Mouse (Mus musculus) kidney, postnatal 4 days (tissue): ENCODE data around the gene Tsen34.

Experiments used
- DNase-seq, 2 experiments: peaks; one replicate each; pipeline ENCODE4 v3.0.0; 2021; ENCODE audit warnings: mixed read lengths in 2 of 2

Gene Tsen34

GRCm38 (mm10) chr7:3692382-3692986, at the start of gene Tsen34:
Gene Tsen34, plus strand, starts transcription at chr7:3692863.
- no peak for DNase-seq

- no peak for DNase-seq
These were observed 49.3 kb upstream of the Tsen34 start for GRCm38 (mm10) chr7:3643412-3643811.

GRCm38 (mm10) chr7:3643843-3644242, 48.8 kb upstream of the Tsen34 start:
- no peak for DNase-seq

GRCm38 (mm10) chr7:3644348-3644671, 48.4 kb upstream of the Tsen34 start:
- peak; percentile 91 to 94 for DNase-seq

GRCm38 (mm10) chr7:3644672-3645487, 47.8 kb upstream of the Tsen34 start, which contains the start of gene Cnot3:
Gene Cnot3, plus strand, starts transcription at chr7:3645268.
- DNase-seq, result peak; percentile 97 to 99

- DNase-seq, result no peak
These were observed 47.1 kb upstream of the Tsen34 start for GRCm38 (mm10) chr7:3645488-3646025.

GRCm38 (mm10) chr7:3646188-3646587, 46.5 kb upstream of the Tsen34 start:
- no peak for DNase-seq

GRCm38 (mm10) chr7:3646641-3647040, 46.0 kb upstream of the Tsen34 start:
- DNase-seq, result no peak

- no peak for DNase-seq
These were observed 35.7 kb upstream of the Tsen34 start for GRCm38 (mm10) chr7:3656966-3657365.

GRCm38 (mm10) chr7:3658578-3658977, 34.1 kb upstream of the Tsen34 start:
- DNase-seq, result no peak

GRCm38 (mm10) chr7:3664524-3665214, 28.0 kb upstream of the Tsen34 start:
- DNase-seq, result peak; percentile 37 to 62

GRCm38 (mm10) chr7:3665215-3666114, 27.2 kb upstream of the Tsen34 start, which contains the start of gene Leng1:
Gene Leng1, minus strand, starts transcription at chr7:3665840.
- DNase-seq, result peak; percentile 95 to 97

GRCm38 (mm10) chr7:3666921-3667391, 25.7 kb upstream of the Tsen34 start:
- DNase-seq, result peak; percentile 30 to 56

- peak; percentile 93 for DNase-seq
These were observed 18.0 kb upstream of the Tsen34 start for GRCm38 (mm10) chr7:3674507-3675227.

- DNase-seq, result no peak
These were observed 17.5 kb upstream of the Tsen34 start for GRCm38 (mm10) chr7:3675228-3675548.

- no peak for DNase-seq
These were observed 16.3 kb upstream of the Tsen34 start for GRCm38 (mm10) chr7:3676371-3676770.

- DNase-seq, result peak; percentile 48 to 69
These were observed 15.3 kb upstream of the Tsen34 start, which contains the start of gene Tmc4 for GRCm38 (mm10) chr7:3677342-3677741. Gene Tmc4, minus strand, starts transcription at chr7:3677553.

- no peak for DNase-seq
These were observed 8.6 kb upstream of the Tsen34 start for GRCm38 (mm10) chr7:3683908-3684550.

- DNase-seq, result no peak
These were observed 8.0 kb upstream of the Tsen34 start for GRCm38 (mm10) chr7:3684698-3685097.

GRCm38 (mm10) chr7:3685400-3686187, 7.1 kb upstream of the Tsen34 start:
- no peak for DNase-seq
